Mouse (Mus musculus) brain, adult 2 months (tissue): Measurements from ENCODE around the gene Gpatch3.

ENCODE experiments used
- DNase-seq: peaks from one replicate; pipeline ENCODE4 v3.0.0; 2011; ENCODE audit warnings: low read depth, low spot score

The Gpatch3 gene

DNA sequence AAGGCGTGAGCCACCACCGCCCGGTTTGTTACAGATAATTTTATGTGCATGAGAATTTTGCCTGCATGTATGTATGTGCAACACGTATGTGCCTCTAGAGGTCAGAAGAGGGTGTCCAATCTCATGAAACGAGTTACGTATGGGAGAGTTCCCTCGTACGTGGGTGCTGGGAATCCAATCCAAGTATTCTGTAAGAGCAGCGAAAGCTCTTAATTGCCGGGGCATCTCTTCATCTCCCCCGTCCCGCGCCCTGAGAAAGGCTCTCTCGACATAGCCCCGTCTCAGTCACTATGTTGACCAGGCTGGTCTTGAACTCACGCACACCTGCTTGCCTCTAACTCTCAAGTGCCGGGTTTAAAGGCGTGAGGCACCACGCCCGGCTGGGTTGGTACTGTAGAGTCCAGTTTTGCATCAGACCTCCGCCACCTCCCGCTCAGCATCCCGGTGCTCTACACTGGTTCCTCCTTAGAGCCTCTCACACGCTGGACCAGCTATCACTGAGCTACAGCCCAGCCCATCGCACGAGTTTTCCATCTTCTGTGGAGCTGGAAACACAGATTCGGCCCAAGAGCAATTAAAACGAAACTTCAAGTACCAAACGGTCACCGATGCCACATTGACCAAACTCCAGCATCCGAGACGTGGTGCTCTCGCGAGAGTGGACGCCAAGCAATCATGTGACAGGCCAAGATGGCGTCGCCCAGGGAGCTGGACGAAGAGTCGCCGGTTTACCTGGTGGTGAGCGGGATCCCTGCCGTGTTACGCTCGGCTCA, at the start of gene Gpatch3:
TSS of gene Gpatch3 (plus strand) at position 676 of the 773 bp plus-strand sequence.
- DNase-seq = peak; percentile 97

DNA sequence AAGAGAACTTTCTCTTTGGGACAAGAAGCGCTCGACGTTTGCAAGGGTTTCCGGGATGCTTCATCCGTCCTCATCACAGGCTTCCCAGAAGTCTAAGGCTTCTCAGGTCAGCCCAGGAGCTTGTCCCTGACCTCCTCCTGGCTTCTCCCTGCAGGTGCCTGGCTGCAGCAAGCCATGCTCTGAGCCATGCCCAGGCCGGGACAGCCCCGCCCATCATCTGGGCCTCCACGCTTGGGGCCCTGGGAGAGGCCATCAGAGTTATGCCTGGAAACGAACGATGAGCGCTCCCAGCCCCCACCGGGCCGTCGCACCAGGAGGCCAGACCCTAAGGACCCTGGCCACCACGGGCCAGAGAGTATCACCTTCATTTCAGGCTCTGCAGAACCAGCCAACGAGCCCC, 46.8 kb upstream of the Gpatch3 start:
- DNase-seq = no peak

DNA sequence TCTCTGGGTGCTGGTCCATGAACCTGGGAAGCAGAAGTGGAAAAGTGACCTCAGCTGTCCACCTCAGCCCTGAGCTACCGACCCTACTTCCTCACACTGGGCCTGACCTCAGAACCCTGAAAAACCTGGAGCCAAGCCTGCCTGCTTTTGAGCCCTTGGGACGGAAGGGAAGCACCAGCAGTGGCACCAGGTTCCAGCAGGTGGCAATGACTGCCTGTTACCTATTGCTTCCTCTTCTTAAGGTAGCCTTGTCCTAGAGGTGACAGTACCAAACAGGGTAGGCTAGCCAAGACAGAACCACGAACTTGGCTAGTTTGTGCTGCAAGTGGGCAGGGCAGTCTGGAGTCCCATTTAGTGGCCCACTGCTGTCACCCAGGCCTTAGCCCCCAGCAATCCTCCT, 41.8 kb upstream of the Gpatch3 start:
- DNase-seq = no peak

DNA sequence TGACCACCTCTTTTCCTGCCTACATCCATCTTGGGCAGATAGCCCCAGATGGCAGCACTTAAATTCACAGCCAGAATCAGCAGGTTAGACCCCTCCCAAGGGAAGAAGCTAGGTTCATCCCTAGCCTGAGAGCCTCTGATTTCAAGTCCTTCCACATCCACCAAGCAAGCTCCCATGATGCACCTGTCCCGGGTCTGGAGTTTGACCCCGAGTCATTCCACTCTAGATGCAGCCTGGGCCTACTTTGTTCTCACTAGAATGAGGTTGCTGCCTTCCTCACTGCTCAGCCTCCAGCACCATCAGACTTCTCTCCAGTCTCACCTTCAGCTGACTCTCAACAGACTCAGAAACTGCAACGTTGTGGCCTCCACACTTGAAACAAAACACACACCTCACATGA, 38.5 kb upstream of the Gpatch3 start:
- DNase-seq = no peak

DNA sequence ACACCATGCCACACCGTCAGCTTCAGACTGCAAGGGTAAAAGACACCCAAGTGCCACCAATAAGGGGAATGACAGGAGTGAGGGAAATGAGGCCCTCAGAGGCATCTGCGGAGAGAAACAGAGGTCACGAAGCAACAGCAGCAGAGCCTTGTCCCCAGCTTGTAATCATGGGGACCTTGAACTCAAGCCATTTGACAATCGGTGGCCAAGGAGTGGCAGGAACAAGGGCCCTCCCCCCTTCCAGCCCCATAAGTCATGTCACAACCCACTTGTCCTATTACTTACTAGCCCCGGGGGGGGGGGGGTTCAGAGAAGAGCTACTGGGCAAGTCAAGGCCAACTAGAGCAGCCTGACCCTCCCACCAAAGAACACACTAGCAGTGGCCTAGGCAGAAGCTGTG, 37.9 kb upstream of the Gpatch3 start:
- DNase-seq = no peak

DNA sequence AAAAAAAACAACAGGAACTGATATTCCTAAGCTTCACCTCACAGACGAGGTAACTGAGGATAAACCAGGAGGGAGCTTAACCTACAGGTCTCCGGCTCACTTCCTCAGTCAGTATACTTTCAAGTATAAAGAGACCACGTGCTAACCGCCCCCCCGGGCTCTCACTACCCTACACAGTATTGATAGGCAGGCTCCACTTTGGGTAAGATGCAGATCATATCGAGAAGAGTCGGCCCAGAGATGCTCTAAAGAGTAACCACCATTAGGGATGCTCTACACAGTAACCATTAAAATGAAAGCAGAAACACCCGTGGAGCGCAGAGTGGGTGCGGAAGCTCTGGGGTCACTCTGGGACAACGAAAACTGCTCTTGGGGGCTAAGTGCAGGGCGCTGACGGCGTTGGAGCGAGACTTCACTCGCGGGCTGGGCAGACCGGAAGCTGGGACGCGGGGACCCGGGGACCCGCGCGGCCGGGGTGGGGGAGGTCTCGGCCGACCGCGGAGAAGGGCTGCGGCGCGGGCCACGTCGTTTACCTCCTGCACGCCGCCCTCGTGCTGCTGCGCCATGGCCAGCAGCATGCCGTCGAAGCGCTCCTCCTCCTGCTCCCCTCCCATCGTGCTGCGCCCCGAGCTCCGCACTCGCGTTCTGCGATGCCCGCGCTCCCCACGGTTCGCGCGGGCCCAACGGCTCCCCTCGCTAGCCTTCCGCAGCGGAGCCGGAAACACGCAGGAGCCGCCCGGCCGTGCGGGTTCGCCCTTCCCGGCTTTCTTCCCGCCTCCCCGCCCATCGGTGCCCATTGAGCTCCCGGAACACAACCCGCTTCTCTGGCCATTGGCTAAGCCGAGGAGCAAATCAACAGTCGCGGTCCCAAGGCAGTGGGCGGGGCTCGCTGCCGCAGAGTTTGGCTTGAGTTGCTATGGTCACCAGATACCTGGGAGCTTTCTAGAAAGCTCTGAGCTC, 29.0 kb upstream of the Gpatch3 start, which contains the start of gene Nudc:
TSS of gene Nudc (minus strand) at position 725 of the 960 bp plus-strand sequence.
- peak; percentile 98 for DNase-seq

DNA sequence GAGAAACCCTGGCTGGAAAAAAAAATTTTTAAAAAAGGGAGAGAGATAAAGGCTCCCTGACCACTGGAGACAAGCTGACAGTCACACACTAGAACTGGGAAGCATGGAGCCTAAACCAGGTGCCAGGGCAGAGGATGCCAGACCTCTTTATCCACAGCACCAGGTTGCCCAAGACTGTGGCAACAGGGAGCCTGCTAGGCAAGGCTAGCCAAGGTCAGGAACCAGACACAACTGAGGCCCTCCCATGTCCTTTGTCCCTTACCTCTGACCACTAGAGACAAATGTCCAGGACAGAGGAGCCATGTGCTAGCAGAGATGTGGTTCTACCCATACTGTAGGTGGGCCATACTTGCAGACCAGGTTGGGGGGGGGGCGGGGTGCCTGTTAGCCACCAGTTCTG, 22.5 kb upstream of the Gpatch3 start:
- DNase-seq = no peak

DNA sequence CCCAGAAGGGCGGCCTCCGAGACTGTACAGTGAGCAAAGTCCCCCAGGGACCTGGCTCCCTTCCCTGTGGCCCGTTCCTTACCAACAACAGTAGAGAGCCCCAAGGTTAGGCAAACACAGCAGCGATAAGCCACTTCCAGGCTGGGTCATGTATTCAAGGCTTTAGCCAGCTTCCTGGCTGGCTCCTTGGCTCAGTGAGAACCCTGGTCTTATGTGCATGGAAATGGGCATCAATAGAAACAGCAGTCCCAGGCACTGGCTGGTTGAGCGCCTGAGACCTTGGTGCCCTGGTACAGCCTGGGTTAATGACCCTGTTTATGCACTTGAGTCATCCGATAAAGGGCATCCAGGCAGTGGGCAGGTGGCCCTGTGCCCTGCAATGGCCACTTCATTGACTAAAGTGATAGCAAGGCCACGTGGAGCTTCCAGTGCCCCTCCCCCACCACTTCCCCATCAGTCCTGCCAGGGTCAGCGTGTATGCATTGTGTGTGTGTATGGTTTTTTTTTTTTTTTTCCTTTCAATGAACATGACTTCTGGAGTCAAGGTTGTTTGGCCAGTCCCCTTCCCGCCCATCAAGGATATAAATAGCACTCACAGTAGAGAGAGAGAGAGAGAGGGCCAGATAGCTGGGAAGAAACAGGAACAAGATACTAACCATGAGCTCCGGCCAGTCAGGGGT, 21.6 kb upstream of the Gpatch3 start, which contains the start of gene Nr0b2:
TSS of gene Nr0b2 (plus strand) at position 609 of the 680 bp plus-strand sequence.
- no peak for DNase-seq

DNA sequence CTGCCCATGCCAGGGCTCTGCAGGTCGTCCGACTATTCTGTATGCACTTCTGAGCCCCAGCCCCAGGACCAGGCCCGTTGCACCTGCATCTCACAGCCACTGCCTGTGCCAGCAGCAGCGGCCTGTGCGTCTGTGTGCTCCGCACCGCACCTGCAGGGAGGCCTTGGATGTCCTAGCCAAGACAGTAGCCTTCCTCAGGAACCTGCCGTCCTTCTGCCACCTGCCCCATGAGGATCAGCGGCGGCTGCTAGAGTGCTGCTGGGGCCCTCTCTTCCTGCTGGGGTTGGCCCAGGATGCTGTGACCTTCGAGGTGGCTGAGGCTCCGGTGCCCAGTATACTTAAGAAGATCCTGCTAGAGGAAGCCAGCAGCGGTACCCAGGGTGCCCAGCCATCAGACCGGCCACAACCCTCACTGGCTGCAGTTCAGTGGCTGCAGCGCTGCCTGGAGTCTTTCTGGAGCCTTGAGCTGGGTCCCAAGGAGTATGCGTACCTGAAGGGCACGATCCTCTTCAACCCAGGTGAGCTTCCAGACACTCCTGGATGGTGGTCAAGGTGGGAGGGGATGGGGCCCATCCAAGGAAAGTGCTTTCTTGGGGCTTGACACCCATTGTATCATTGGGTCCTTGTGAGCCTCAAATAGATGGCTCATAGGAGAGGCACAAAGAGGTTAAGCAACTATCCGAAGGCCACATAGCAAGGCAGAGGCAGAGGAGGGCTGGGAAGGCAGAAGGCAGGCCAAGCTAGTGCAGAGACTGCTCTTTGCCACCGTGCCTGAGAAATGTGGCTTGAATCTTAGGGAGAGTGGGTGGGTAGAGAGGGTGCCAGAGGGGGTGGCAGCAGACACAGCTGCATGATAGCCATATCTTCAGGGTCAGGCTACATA, 20.9 kb upstream of the Gpatch3 start:
- peak; percentile 9 for DNase-seq

DNA sequence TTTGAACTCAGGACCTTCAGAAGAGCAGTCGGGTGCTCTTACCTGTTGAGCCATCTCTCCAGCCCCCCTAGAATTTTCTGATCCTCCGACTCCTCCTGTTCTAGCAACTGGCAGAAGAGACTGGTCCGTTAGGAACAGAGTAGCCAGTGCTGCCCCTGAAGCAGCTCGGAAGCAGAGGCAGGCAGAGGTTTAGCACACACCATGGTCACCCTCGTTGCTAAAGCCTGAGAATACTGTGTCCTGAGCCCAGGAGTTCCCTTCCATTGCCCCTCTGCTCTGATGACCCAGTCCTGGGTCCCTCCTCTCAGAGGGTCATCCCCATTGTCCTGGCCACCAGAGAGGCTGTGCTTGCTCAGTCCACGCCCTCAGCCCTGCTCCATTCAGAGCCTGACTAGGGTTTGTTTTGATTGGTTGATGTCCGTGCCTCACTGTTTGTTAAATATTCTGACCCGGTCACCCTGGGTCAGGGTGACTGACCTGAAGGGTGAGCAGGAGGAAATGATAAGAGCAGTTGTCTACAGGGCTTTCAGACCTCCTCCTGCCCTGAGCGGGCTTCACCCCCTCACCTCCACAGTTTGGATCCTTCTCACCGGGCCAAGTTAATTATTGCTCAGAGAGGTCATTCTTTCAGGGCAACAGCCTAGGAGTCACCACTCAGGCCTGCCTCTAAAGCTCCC, 17.4 kb upstream of the Gpatch3 start:
- DNase-seq = no peak

DNA sequence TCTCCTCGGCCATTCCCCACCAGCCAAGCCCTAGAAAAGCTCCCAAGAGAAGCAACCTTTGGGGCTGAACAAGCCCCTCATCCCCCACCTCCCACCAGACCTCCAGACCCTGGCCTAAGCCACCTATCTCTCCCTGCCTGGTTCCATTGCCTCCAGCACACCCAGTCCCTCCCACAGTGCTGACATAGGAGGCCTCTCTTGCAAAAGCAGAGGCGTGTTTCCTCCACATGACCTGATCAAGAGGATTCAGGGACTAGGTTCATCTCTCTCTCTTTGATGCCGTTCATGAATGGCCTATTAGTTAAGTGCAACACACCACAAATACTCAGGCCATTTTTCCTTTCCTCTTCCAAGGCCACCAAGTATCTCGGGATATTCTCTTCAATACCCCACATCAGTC, 14.7 kb upstream of the Gpatch3 start:
- DNase-seq = no peak

DNA sequence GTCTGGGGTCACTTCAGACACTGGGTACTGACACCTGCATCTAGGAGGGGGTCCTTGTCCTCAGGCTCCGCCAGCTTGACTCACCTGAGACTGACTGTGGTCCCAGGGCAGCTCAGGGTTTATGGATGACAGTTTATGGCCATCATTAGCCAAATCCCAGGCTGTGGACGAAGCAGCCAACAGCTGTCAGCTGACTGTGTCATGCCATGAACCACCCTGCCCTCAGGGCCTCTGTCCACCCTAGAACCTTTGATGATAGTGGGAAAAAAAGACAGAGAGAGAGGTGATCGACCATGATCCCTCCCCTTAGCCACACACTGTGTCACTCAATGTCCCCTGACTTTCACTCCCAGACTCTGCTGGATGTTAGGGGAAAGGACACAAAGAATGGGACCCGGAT, 12.9 kb upstream of the Gpatch3 start:
- DNase-seq = no peak

DNA sequence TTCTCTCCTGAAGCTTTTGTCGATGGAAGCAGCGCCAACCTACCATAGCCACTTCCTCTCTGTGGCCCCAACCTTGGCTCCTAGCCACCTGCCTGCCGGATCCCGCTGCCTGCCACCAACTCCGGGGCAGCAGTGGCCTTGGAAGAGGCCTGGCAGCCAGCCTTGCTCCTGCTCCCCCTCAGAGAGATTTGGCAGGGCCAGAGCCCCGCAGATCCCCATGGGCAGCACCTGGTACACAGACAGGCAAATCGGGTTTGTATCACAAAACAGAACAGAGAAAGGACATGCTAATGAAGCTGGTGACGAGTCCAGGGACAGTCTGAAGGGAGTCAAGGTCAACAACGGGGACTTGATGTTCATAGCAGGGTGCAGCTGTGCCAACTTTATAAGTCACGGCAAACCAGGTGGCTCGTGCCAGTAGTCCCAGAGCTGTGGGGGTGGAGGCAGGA, 11.4 kb upstream of the Gpatch3 start:
- peak; percentile 89 for DNase-seq

DNA sequence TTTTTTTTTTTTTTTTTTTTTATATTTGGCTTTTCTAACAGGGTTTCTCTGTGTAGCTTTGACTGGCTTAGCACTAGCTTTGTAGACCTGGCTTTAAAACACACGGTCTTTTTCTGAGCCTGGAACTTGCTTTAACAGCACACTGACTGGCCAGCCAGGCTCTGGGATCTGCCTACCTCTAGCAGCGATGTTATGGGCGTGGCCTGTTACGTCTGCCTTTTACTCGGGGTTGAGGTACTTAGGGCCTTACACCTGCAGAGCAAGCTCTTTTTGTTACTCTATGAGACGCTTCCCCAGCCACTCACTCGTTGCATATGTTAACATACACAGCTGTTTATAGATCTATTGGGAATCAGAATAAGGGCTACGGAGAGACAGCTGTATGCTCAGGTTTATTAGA, 7.3 kb upstream of the Gpatch3 start:
- DNase-seq = no peak

DNA sequence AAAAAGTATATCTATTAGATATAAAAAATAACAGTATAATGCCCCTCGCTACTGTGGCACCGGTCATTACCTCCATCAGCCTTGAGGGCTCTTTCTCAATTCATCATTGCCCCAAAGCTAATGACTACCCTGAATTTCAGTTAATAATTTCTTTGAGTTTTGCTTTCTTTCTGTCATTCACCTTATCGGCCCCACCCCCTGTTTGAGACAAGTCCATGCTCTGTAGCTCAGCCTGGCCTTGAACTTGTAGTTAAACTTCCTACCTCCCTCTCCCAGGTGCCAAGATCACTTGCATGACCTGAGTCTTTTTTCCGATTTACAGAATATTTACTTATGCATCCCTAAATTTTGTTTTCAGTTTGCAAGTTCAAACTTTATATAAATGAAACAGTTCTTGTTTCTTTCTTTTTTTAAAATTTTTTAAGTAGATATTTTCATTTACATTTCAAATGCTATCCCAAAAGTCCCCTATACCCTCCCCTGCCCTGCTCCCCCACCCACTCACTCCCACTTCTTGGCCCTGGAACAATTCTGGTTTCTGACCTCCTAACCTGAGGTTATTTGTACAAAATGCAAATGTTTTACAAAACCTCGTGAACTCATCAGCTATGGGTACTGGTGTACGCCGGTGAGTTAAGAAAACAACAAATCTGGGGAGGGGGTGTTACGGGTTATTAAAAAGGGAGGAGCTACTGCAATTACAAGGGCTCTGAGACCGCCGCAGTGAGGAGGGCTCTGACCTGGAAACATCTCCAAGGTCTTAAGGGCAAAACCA, 5.1 kb upstream of the Gpatch3 start:
- no peak for DNase-seq

DNA sequence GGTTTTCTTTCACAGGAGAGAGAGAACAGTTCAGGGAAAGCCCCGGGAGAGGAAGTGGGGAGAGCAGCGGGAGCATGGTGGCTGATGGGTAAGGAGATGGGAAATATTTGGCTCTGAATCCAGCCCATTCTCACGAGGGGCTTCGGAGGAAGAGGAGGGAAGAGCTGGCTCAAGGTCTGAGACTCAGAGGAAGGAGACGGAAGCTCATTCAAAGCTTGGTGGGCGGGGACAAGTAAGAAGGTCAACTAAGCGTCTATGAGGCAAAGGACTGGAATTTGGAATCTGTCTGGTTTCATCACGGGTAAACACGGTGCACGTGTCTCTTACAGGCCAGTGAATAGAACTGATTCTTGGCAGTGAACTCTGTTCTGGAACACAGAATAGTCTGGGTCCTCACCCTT, 4.5 kb upstream of the Gpatch3 start:
- DNase-seq = no peak

DNA sequence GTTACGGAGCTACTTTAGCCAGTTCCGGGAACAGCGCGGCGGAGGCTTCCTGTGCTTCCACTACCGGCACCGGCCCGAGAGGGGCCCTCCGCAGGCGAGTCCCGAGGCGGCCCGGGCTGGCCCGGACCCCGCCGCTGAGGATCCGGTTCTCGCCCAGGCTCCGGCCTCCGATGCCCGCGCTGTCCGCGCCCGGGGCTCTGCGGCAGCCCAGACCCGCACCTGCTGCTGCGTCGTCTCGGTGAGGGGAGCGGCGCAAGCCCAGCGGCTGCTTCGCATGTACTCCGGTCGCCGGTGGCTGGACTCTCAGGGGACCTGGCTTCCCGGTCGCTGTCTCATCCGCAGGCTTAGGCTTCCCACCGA, 278 bp downstream of the Gpatch3 start:
- no peak for DNase-seq

DNA sequence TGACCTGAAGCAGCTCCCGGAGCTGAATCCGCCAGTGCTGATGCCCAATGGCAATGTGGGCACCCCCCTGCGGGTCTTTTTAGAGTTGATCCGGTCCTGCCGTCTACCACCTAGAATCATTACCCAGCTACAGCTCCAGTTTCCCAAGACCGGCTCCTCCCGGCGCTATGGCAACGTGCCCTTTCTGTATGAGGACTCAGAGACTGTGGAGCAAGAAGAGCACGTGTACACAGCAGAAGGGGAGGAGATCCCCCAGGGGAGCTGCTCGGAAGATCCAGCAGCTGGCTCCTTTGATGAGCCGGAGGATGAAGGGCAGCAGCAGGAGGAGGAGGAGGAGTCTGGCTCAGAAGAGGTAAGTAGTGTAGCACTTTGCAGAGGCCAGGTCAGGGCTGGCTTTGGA, 3.4 kb downstream of the Gpatch3 start:
- no peak for DNase-seq

DNA sequence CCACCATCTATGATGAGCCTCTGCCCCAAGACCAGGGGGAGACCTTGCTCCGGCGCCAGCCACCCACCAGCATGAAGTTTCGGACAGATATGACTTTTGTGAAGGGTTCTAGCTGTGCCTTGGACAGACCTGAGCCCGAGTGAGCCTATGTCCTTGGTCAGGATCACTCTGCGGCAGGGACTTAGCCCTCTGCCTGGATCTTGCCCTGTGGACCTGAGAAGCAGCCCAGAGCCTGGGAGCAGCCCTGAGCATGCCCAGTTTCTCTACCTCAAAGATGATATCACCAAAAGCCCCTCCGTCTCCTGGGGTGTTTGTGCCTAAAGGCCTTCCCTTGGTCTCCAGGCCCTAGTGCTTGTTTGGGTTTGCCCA, 9.1 kb downstream of the Gpatch3 start:
- DNase-seq = no peak
